Mouse (Mus musculus): ENCODE measurements around the gene Gm20517. TPM values are rescaled to one million over a fixed set of nuclear protein-coding genes. Genes with fewer than 3 reads are reported as not detected.
"Not testable (repeated sequence)": the region's sequence is repeated elsewhere in the genome, so short reads cannot be mapped to it uniquely, and the experiment has no call there.

Gene Gm20517
- polyA plus RNA-seq, 1 experiment, result 2.5 TPM

GRCm38 (mm10) chr17:47595248-47596161, 15.9 kb upstream of the Gm20517 start:
- Histone ChIP-seq H3K27ac (ENCODE audit: insufficient read depth, low read length) (peak overlapping the region; percentile 92), H3K4me3 (ENCODE audit: insufficient read depth, low read length) (peak overlapping the region; percentile 83), H3K4me1 (ENCODE audit: control insufficient read depth, insufficient read depth, low read length) (peaks cover 10% of the 10 kb centered on the region)
- no peak for TF ChIP-seq CTCF (IDR thresholded peaks at IDR 0.05; ENCODE audit: borderline replicate concordance, insufficient read depth, low read length)
- TF ChIP-seq POLR2A (IDR thresholded peaks at IDR 0.05; ENCODE audit: low read depth, low read length), result peak; percentile 80

- Histone ChIP-seq H3K27ac (ENCODE audit: insufficient read depth, low read length) (peak overlapping the region; percentile 92), H3K4me3 (ENCODE audit: insufficient read depth, low read length) (peak overlapping the region; percentile 83), H3K4me1 (ENCODE audit: control insufficient read depth, insufficient read depth, low read length) (peaks cover 10% of the 10 kb centered on the region)
- TF ChIP-seq POLR2A (IDR thresholded peaks at IDR 0.05; ENCODE audit: low read depth, low read length) (no peak), CTCF (IDR thresholded peaks at IDR 0.05; ENCODE audit: borderline replicate concordance, insufficient read depth, low read length) (no peak)
These were observed 15.1 kb upstream of the Gm20517 start for GRCm38 (mm10) chr17:47596162-47596838.

- Histone ChIP-seq H3K27ac (ENCODE audit: insufficient read depth, low read length) (peak overlapping the region; percentile 92), H3K4me1 (ENCODE audit: control insufficient read depth, insufficient read depth, low read length) (peaks cover 10% of the 10 kb centered on the region), H3K4me3 (ENCODE audit: insufficient read depth, low read length) (no peak overlapping the region)
- TF ChIP-seq POLR2A (IDR thresholded peaks at IDR 0.05; ENCODE audit: low read depth, low read length) (no peak), CTCF (IDR thresholded peaks at IDR 0.05; ENCODE audit: borderline replicate concordance, insufficient read depth, low read length) (no peak)
These were observed 14.6 kb upstream of the Gm20517 start for GRCm38 (mm10) chr17:47596839-47597164.

- Histone ChIP-seq H3K27ac (ENCODE audit: insufficient read depth, low read length) (no peak overlapping the region), H3K4me3 (ENCODE audit: insufficient read depth, low read length) (no peak overlapping the region), H3K4me1 (ENCODE audit: control insufficient read depth, insufficient read depth, low read length) (peaks cover 10% of the 10 kb centered on the region)
- TF ChIP-seq POLR2A (IDR thresholded peaks at IDR 0.05; ENCODE audit: low read depth, low read length) (no peak), CTCF (IDR thresholded peaks at IDR 0.05; ENCODE audit: borderline replicate concordance, insufficient read depth, low read length) (no peak)
These were observed 14.1 kb upstream of the Gm20517 start for GRCm38 (mm10) chr17:47597261-47597660.

- H3K27ac ChIP-seq (ENCODE audit: insufficient read depth, low read length), result no peak overlapping the region
- no peak for TF ChIP-seq POLR2A (IDR thresholded peaks at IDR 0.05; ENCODE audit: low read depth, low read length)
- TF ChIP-seq CTCF (IDR thresholded peaks at IDR 0.05; ENCODE audit: borderline replicate concordance, insufficient read depth, low read length), result 0 out of 2 replicates have a peak, but pooled peaks have one; percentile 13
- no peak overlapping the region for H3K4me3 ChIP-seq (ENCODE audit: insufficient read depth, low read length)
- peaks cover 7% of the 10 kb centered on the region for H3K4me1 ChIP-seq (ENCODE audit: control insufficient read depth, insufficient read depth, low read length)
These were observed 13.4 kb upstream of the Gm20517 start for GRCm38 (mm10) chr17:47597838-47598579.

- H3K4me1 ChIP-seq (ENCODE audit: control insufficient read depth, insufficient read depth, low read length); H3K4me3 ChIP-seq (ENCODE audit: insufficient read depth, low read length); H3K27ac ChIP-seq (ENCODE audit: insufficient read depth, low read length): not testable (repeated sequence)
These were observed 12.6 kb upstream of the Gm20517 start for GRCm38 (mm10) chr17:47598580-47599304.

GRCm38 (mm10) chr17:47599511-47600297, 11.7 kb upstream of the Gm20517 start:
- Histone ChIP-seq H3K4me1 (ENCODE audit: control insufficient read depth, insufficient read depth, low read length) (peaks cover 7% of the 10 kb centered on the region), H3K4me3 (ENCODE audit: insufficient read depth, low read length) (no peak overlapping the region), H3K27ac (ENCODE audit: insufficient read depth, low read length) (peak overlapping the region; percentile 21; the same call in 1 of the 2 replicates)
- TF ChIP-seq CTCF (IDR thresholded peaks at IDR 0.05; ENCODE audit: borderline replicate concordance, insufficient read depth, low read length), result no peak
- TF ChIP-seq POLR2A (IDR thresholded peaks at IDR 0.05; ENCODE audit: low read depth, low read length), result peak; percentile 31

- Histone ChIP-seq H3K4me3 (ENCODE audit: insufficient read depth, low read length) (no peak overlapping the region), H3K4me1 (ENCODE audit: control insufficient read depth, insufficient read depth, low read length) (peaks cover 7% of the 10 kb centered on the region), H3K27ac (ENCODE audit: insufficient read depth, low read length) (no peak overlapping the region)
- TF ChIP-seq CTCF (IDR thresholded peaks at IDR 0.05; ENCODE audit: borderline replicate concordance, insufficient read depth, low read length) (no peak), POLR2A (IDR thresholded peaks at IDR 0.05; ENCODE audit: low read depth, low read length) (no peak)
These were observed 10.6 kb upstream of the Gm20517 start for GRCm38 (mm10) chr17:47600601-47601388.

Measured in embryonic fibroblast, embryonic 13.5 days (primary cell).